Mouse (Mus musculus) c-Kit-negative CD71-positive TER-119-positive erythroid progenitor cells, embryonic 14.5 days (primary cell): Measurements from ENCODE around the gene Ficd.

Experiments used
- DNase-seq: peaks from one replicate; pipeline ENCODE4 v3.0.0-alpha.2; 2013; ENCODE audit warnings: low read depth, low spot score

Ficd gene

GRCm38 (mm10) chr5:113735345-113736112 lies at the start of gene Ficd:
Gene Ficd, plus strand, starts transcription at chr5:113735803.
- DNase-seq = peak; percentile 95

GRCm38 (mm10) chr5:113687514-113687913 lies 48.1 kb upstream of the Ficd start:
- DNase-seq = no peak

GRCm38 (mm10) chr5:113690069-113690548 lies 45.5 kb upstream of the Ficd start:
- no peak for DNase-seq

GRCm38 (mm10) chr5:113690866-113691265 lies 44.7 kb upstream of the Ficd start:
- no peak for DNase-seq

GRCm38 (mm10) chr5:113693196-113693755 lies 42.3 kb upstream of the Ficd start:
- DNase-seq = no peak

- DNase-seq = no peak
These were observed 41.6 kb upstream of the Ficd start for GRCm38 (mm10) chr5:113694000-113694399.

GRCm38 (mm10) chr5:113694415-113694814 lies 41.2 kb upstream of the Ficd start:
- no peak for DNase-seq

- DNase-seq = no peak
These were observed 35.1 kb upstream of the Ficd start for GRCm38 (mm10) chr5:113700388-113701023.

- DNase-seq = no peak
These were observed 31.6 kb upstream of the Ficd start for GRCm38 (mm10) chr5:113703803-113704585.

- no peak for DNase-seq
These were observed 22.7 kb upstream of the Ficd start for GRCm38 (mm10) chr5:113712861-113713260.

- DNase-seq = no peak
These were observed 18.8 kb upstream of the Ficd start for GRCm38 (mm10) chr5:113716581-113717388.

GRCm38 (mm10) chr5:113719221-113719661 lies 16.4 kb upstream of the Ficd start:
- DNase-seq = no peak

- DNase-seq = no peak
These were observed 13.2 kb upstream of the Ficd start for GRCm38 (mm10) chr5:113722224-113723013.

- DNase-seq = no peak
These were observed 11.9 kb upstream of the Ficd start for GRCm38 (mm10) chr5:113723567-113724237.

- peak; percentile 48 for DNase-seq
These were observed 11.2 kb upstream of the Ficd start, which contains the start of gene 1700069L16Rik for GRCm38 (mm10) chr5:113724446-113724845. Gene 1700069L16Rik, minus strand, starts transcription at chr5:113724772.

- DNase-seq = no peak
These were observed 10.2 kb upstream of the Ficd start for GRCm38 (mm10) chr5:113725417-113725816.

GRCm38 (mm10) chr5:113726618-113727017 lies 9.0 kb upstream of the Ficd start:
- DNase-seq = no peak

- DNase-seq = no peak
These were observed 8.4 kb upstream of the Ficd start for GRCm38 (mm10) chr5:113727238-113727637.

GRCm38 (mm10) chr5:113728011-113728410 lies 7.6 kb upstream of the Ficd start:
- no peak for DNase-seq
